Mouse (Mus musculus): ENCODE results near the gene Zar1.
"Not testable (repeated sequence)": the region's sequence is repeated elsewhere in the genome, so short reads cannot be mapped to it uniquely, and the experiment has no call there.

Zar1 gene

GRCm38 (mm10) chr5:72580970-72581332 is at the start of gene Zar1:
Gene Zar1, minus strand, starts transcription at chr5:72581254.
- DNase-seq = not testable (repeated sequence)

DNA sequence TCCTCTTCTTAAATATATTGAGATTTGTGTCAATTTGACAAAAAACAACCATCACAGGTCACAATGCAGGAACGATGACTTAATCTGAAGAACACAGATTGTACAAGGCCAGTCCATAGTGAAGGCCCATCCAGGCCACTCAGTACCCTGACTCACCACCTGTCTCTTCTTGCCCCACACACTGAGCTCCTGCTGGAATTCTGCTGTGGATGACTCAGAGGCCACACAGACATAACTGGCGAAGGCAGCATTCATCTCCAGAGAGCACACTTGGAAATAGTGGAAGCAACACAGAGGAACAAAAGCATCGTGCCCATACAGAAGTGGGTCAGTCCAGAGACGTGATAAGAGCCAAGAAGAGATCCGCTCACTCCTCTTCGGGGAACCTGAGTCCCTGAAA is 49.0 kb upstream of the Zar1 start:
- DNase-seq = no peak

- DNase-seq = no peak
Observed at GRCm38 (mm10) chr5:72621022-72621421, 40.0 kb upstream of the Zar1 start.

DNA sequence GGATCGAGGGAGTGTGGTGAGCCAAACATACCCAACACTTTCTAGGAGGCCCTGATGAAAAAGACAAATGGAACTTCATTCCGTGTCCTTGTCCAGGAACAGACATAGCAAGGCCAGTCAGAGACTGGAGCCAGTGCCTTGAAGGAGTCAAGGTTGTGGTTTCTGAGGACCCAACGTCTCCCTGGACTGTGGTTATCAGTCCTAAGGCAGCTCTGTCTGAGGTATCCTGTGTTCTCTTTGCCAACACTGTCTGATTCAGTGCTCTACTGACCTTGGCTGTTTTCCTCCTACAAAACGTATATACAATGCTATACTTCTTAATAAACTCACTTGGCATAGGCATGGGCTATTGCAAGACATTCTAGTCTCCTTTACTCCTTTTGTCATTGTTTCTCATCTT is 36.4 kb upstream of the Zar1 start:
- no peak for DNase-seq

- DNase-seq = no peak
Observed at GRCm38 (mm10) chr5:72603138-72603537, 22.1 kb upstream of the Zar1 start.

DNA sequence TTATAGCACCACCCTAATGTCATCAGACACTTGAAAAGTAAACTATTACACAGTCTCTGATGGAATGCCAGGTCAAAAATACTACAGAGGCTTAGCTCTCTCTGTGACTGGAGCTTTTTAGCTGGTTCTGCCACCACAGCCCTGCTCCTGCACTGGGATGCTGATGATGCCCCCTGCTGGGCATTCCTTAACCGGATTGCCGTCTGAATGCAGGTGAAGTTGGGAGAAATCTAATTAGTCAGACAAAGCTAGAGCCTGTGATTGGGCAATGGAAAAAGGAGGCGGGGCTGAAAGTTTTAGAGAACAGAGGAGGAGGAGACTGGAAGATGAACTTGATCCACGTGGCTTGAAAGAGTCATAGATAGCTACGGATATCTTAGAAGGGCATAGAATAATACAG is 20.0 kb upstream of the Zar1 start:
- DNase-seq = peak; percentile 6 to 23

DNA sequence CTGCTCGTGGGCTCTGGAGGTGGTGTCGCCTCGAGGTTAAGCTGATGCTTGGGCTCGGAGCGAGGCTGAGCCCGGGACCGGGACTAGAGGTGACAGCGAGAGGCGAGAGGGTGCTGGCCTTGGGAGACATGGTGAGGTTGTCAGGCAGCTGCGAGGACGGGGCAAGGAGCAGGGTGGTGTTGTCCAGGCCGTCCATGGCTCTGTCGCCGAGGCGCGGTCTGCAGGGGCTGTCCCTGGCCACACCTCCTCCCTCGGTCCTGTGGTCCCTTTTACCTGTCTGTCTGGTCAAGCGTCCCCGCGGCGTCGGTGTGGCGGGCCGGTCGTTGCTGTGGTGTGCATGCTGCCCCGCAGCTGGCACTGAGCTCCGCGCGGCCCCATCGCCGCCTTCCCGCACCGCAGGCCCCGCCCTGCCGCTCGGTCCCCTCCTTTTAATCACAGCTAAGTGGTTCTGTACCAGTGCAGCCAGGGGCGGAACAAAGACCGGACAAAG is 6.2 kb upstream of the Zar1 start, which contains the start of gene Gm5868:
TSS of gene Gm5868 (minus strand) at position 360 of the 490 bp plus-strand sequence.
- no peak for DNase-seq

DNA sequence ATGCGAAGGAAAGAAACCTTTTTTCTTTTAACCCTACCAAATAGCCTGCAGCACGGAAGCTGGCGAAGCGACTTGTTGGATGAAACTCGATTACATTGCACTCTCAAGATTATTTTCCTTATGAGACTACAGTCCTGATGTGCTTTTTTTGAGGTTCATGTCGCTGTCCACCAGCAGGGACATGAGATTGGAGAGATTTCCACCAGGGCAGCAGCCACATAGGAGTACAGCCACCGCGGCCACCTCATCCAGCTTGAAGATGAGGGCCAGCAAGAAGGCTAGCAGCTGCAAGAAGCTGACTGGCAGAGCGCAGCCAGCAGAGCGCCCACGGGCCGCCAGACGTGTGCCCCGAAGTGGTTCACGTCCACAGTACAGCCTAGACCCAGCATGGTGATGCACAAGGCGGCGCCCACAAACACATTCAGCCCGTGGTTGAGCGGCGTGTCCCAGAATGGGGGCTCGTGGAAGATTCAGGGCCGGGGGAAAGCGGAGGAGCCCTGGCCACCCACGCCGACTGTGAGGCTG is 5.7 kb upstream of the Zar1 start:
- DNase-seq = not testable (repeated sequence)

DNA sequence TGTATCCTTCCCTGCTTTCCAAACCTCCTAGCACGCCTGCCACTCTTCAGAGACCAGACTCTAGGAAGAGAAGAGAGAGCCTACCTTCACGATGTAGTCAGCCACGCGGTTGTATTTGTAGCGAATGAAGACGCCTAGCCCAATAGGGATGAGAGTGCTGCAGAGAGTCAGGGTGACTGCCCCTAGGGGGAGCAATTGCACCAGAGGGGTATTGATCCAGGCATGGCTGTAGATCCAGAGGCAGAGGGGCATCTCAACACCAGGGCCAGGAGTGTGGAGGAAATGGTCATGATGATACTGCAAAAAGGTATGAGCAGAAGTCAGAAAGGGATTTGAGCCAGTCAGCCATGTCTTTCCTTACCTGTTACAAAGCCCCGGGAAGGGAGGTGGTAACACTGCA is 5.1 kb upstream of the Zar1 start:
- DNase-seq = not testable (repeated sequence)

DNA sequence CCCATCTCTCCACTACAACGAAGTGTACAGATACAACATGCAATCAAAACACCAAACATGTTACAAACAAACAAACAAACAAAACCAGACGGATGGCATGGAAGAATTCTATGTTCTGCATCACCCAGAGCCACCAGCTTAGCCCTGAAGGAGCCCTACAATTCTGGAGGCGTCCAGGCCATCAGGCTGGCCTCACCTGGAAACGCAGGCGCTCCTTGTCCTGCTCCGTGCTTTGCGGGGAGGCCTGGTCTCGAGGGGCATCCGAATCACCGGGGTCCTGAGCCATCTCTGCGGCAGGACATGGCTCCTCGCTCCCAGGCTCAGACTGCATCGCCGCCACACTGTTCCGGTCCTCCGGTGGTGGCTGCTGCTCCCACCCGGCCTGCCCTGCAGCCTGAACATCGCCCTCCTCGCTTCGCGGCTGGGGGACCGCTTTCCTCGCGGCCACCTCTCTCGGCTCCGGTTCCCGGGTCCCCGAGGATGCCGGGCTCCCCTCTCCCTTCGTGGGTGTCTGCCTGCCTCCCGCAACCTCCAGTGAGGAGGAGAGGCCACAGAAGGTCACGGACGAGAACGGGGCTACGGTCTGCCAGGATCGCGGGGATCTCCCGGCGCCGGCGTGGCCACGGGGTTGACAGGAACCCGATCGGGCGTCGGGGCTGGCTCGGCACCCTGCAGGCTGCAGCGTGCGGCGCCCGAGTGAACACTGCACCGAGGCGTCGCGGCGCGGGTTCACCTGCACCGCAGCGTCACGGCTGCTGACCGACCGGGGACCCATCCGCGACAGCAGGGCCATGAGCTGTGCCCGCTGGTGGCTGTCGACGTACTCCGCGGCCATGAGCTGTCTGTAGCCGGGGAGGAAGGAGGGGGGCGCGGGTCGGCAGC is 725 bp downstream of the Zar1 start:
- peak; percentile 12 for DNase-seq

DNA sequence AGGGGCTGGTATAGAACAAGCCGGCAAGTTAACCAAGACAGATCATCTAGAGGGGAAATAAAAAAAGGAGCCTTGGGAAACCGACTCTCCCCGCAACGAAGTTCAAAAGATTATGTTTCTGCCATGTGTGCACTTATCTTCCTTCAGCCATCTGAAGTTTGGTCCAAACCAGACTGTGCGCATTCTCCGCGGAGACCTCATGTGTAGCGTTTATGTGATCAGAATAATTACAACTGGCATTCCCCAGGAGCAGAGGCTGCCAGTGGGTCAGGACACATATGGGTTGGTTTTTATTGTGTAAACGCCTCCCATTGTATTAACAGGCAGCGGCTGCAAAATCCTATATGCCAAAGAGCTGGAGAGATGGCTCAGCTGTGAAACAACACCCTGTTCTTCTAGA is 1.5 kb downstream of the Zar1 start:
- not testable (repeated sequence) for DNase-seq

- DNase-seq = no peak
Observed at GRCm38 (mm10) chr5:72565621-72566020, 15.4 kb downstream of the Zar1 start.

DNA sequence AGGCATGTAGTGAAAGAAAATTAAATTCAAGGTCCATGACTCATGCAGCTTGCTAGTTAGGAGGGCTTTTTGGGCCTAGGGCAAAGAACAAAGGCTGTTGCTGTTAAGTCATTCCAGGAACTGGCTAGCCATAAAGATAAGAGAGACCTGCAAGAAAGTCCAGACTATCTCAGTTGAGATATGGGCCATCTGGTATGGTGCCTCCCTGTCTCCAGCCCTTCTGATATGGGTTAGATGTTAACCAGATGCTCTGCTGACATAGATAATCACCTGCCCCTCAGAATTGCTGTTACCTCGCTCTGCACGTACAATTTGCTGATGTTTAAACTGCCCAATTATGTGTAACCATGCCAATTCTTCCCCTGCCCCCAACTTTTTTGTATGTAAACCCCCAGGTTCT is 17.9 kb downstream of the Zar1 start:
- DNase-seq = not testable (repeated sequence)

GRCm38 (mm10) chr5:72560976-72561628 is 20.0 kb downstream of the Zar1 start:
- DNase-seq = no peak

DNA sequence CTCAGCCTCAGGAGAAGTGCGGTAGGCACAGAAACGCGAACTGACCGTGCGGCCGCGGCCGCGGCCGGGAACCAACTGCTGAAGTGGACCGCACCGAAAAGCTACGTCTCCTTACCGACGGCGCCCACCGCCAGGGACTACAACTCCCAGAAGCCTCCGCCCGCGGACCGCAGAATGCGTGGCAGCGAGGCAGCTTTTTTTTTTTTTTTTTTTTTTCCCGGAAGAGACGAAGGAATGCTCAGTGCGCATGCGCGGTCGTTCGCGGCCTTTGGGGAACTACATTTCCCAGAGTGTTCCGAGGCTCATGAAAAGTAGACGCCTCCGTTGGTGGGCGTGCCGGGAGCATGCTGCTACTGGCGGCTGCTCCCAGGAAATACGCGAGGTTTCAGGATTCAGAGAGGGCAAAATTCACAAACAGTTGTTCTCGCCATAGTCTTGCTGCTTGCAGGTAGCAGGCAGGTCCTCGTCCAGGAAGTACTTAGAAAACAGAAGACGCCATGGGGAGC is 21.5 kb downstream of the Zar1 start, which contains the start of gene Nfxl1:
TSS of gene Nfxl1 (minus strand) at position 141 of the 506 bp plus-strand sequence.
- peak; percentile 99 for DNase-seq

DNA sequence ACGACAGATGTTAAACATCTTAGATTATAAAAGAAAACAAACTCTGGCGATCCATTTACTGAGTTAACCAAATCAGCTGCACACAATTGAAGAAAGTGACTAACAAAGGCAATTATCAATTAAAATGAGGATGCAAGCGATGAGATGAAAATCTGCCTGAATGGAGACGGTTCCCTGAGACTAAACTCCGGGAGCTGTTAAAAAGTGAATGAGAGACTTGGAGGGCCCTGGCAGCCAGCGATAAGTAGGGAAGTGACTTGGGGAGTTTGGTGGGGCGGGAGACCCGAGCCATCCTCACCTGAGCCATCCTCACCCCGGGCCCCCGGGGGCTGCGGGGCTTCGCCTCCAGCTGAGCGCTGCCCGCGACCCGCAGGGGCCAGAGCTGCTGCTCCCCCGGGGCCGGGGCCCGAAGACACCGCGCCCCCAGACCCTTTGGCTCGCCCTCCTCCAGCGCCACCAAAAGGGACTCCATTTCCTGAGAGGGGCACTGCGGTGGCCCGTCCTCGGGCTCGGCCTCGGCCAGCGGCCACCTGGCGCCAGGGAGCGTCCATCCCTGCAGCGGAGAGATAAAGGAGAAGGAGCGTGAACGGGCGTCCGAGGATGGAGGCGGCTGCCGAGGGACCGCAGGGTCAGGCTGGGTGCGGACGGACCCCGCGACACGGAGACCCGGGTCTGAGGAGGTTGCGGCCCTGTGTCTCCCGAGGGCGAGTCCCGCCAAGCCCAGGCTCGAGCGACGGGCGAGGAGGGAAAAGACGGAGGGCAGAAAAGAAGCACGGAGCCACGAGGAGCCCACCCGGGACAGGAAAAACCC is 22.1 kb downstream of the Zar1 start:
- no peak for DNase-seq

GRCm38 (mm10) chr5:72556245-72556644 is 24.8 kb downstream of the Zar1 start:
- DNase-seq = no peak

DNA sequence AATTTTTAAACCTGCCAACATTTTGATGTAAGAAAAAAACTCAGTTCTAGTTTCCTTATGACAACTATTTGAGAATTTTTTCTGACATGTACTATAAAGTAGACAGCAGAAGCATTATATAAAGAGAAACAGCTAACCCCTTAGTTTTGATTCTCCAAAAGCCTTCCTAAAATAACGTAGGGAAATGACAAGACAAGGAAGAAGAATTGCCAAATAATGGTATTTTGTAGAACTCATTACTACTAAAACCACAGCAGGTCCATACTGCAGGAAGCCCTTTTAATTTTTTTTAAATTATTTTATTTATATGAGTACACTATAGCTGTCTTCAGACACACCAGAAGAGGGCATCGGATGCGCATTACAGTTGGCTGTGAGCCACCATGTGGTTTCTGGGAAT is 29.8 kb downstream of the Zar1 start:
- no peak for DNase-seq

DNA sequence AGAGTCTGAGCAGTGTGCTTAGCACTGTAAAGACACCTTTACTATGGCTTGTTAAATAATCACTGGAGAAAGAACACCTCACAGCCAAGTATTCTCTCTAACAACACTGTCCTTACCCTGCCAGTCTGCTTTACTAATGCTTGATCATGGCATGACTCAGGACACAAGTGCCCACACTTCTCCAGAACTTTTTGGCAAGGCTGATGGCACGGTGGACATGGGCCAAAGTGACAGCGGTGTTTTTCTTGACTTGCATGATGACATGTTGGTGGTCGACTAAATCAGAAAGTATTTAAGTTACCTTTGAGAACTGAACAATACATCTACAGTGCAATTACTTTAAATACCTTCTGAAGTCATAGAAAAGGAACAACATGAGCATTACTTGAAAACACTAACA is 52.2 kb downstream of the Zar1 start:
- peak in 1 of 2 experiments; percentile 18 for DNase-seq

All from cerebellum, postnatal 14 days (tissue).